Mouse (Mus musculus) megakaryocyte-erythroid progenitor cell, adult 5 weeks (primary cell): ENCODE data around the gene Rad1. TPM values are rescaled to one million over a fixed set of nuclear protein-coding genes. Genes with fewer than 3 reads are reported as not detected.

ENCODE experiments used
- polyA plus RNA-seq: library from polyadenylated mRNA; stranded (reverse); fragments of >175 nt; gene quantifications from 2 replicates; pipeline ENCODE4 v1.2.3, GENCODE M21; 2012

The Rad1 gene
- polyA plus RNA-seq, result 3.4 and 4.4 TPM in 2 replicates

DNA sequence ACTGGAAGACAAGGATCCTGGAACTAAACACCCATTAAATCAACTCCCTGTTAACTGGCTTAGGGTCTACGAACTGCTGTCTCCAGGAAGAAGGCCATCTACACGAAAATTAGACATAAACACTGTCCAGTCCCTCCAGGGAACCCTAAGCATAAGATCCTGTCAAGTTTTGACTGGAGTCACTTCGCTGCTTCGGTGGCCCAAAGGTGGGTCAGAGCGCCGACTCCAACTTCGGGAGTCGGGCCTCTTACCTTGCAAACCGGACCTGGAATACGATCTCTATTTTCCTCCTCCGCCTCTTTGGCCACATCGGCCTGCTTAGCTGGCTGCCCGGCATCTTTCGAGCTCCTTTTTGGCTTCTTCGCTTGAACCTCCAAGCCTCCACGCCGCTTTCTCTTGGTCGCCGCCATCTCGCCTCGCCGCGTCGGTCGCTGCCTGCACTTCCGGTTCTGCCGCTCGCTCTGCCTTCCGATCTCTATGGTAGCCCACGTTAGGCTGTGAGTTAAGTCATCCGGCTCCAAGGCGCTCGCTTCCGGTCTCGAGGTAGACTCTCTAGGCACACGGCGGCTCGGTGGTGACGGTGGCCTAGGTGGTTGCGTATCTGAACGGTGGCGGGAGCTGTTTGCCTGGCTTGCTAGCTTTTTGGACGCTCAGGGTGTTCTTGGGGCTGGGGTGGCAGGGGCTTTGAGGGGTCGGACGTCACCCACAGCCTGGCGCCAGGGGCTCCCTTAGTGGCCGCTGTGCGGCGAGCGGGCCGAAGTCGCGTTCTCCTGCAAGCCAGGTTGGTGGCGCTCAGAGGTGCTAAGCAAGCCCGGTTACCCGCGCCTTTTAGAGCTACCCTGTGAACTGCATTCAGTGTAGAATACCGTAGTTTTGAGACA lies at the start of gene Rad1, which contains the start of gene Brix1:
Rad1 (plus strand) TSS at position 535 of the 881 bp plus-strand sequence.
Brix1 (minus strand) TSS at position 464 of the 881 bp plus-strand sequence.

DNA sequence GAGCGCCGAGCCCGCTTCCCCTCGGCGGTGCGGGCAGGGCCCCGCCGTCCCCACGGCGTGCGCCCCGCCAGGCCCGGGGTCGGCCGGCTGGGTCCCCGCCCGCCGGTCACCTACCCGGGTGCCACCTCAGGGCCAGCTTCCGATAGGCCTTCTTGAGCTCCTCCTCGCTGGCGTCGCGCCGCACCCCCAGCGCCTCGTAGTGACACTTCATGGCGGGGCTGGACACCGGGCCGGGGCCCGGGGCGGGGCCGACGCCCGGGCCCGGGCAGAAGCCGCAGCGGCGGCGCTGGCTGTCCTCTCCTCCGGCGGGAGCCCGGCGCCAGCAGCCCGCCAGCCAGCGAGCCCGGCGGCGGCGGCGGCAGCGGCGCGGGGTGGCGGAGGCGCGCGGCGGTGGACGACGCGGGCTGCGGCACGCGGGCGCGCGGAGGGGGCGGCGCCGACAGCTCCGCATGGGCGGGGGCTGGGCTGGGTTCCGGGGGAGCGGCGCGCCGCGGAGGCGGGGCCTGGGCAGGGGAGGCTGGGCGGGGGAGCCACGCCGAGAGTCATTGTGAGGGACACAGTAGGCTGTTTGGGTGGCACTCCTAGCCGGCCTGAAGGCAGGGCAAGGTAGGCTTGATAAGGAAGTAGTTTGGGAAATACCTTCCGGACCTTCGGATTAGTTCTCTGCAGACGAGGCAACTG lies 15.5 kb upstream of the Rad1 start, which contains the start of gene Dnajc21:
Dnajc21 (minus strand) TSS at position 366 of the 681 bp plus-strand sequence.

Other genes with a start within 250 kb of the Rad1 start
- gene Gm21973, start 160.6 kb upstream of the Rad1 start, polyA plus RNA-seq, result not detected in 2 replicates
- gene Agxt2, start 127.5 kb upstream of the Rad1 start, polyA plus RNA-seq, result not detected in 2 replicates
- gene Dnajc21, start 15.5 kb upstream of the Rad1 start, polyA plus RNA-seq, result 9.8 and 21.7 TPM in 2 replicates
- gene Brix1, start 71 bp upstream of the Rad1 start, polyA plus RNA-seq, result 82.4 and 118 TPM in 2 replicates
- not detected in 2 replicates for gene Ttc23l, start 72.7 kb downstream of the Rad1 start, polyA plus RNA-seq
- 1.0 and 1.4 TPM in 2 replicates for gene Rai14, start 228.6 kb downstream of the Rad1 start, polyA plus RNA-seq